9 mouse cellular contexts compared by ENCODE assay signal in genomic region chr2:141013443-141014165, GRCm38 (mm10).
A peak's percentile ranks its signal among the peaks of the same experiment; 100 is the strongest.
DNase-seq lines count a peak whose midpoint lies in the region; ATAC-seq and TF ChIP-seq lines count a peak whose summit lies in the region.
"Had no signal": no experiment of that assay in that cellular context is flagged by ENCODE, and none has a peak within 500 bp of the region (broad histone marks: within the 10 kb centered on the region; RNA-seq: fewer than 3 reads in every experiment).

No protein-coding gene starts in this region.

- DNase-seq in midbrain, embryonic 11.5 days (ENCODE audit: low spot score, missing footprints) = peak; percentile 84
- DNase-seq in midbrain, embryonic 10.5 days (ENCODE audit: low spot score) = no peak
- DNase-seq in cerebellum, adult 18-20 months = peak; percentile 16 to 18
- DNase-seq in liver, postnatal 0 days = peak; percentile 18
- DNase-seq in left cerebral cortex, postnatal 14 days (ENCODE audit: low spot score in 2 of 2) = no peak
- DNase-seq in right cerebral cortex, postnatal 14 days = no peak

- no peak overlapping the region for H3K4me3 ChIP-seq in midbrain, embryonic 11.5 days (ENCODE audit: low read depth, low read length)
- H3K4me3 ChIP-seq in midbrain, embryonic 10.5 days = no peak overlapping the region
- no peak overlapping the region for H3K4me3 ChIP-seq in heart, embryonic 12.5 days
- no peak overlapping the region for H3K4me3 ChIP-seq in liver, postnatal 0 days (ENCODE audit: low read depth, low read length)
- H3K4me3 ChIP-seq: hindbrain, embryonic 15.5 days had no signal

- H3K27me3 ChIP-seq in midbrain, embryonic 11.5 days (ENCODE audit: control insufficient read depth, insufficient read depth, low read length) = no peaks in the 10 kb centered on the region
- no peaks in the 10 kb centered on the region for H3K27me3 ChIP-seq in midbrain, embryonic 10.5 days (ENCODE audit: low read depth, poor library complexity, severe bottlenecking)
- no peaks in the 10 kb centered on the region for H3K27me3 ChIP-seq in heart, embryonic 12.5 days (replicated peaks)
- H3K27me3 ChIP-seq in liver, postnatal 0 days (ENCODE audit: insufficient read depth, low read length) = no peaks in the 10 kb centered on the region
- H3K27me3 ChIP-seq: hindbrain, embryonic 15.5 days had no signal

- intact Hi-C loops in left cerebral cortex, postnatal 14 days (cut with DNase I) = no loop called here

- no peaks in the 10 kb centered on the region for H3K36me3 ChIP-seq in midbrain, embryonic 11.5 days (ENCODE audit: control insufficient read depth, insufficient read depth, low read length)
- no peaks in the 10 kb centered on the region for H3K36me3 ChIP-seq in midbrain, embryonic 10.5 days
- H3K36me3 ChIP-seq in heart, embryonic 12.5 days = no peaks in the 10 kb centered on the region
- no peaks in the 10 kb centered on the region for H3K36me3 ChIP-seq in liver, postnatal 0 days (replicated peaks; ENCODE audit: insufficient read depth, low read length)
- H3K36me3 ChIP-seq: hindbrain, embryonic 15.5 days had no signal

- no peak overlapping the region for H3K27ac ChIP-seq in midbrain, embryonic 11.5 days (ENCODE audit: low read depth, low read length)
- H3K27ac ChIP-seq in midbrain, embryonic 10.5 days (replicated peaks) = no peak overlapping the region
- peak overlapping the region; percentile 9; the same call in 1 of the 2 replicates for H3K27ac ChIP-seq in heart, embryonic 12.5 days (ENCODE audit: poor library complexity, severe bottlenecking)
- H3K27ac ChIP-seq in liver, postnatal 0 days (ENCODE audit: low read depth) = no peak overlapping the region
- H3K27ac ChIP-seq: hindbrain, embryonic 15.5 days had no signal

- TF ChIP-seq CTCF in liver, postnatal 0 days (IDR thresholded peaks at IDR 0.05; ENCODE audit: low read depth) = no peak

- no peak for TF ChIP-seq EP300 in liver, postnatal 0 days (IDR thresholded peaks at IDR 0.05; ENCODE audit: low read depth)

- peaks cover 2% of the 10 kb centered on the region; the same call in 1 of the 2 replicates for H3K4me1 ChIP-seq in midbrain, embryonic 11.5 days (ENCODE audit: control insufficient read depth, insufficient read depth, low read length)
- peaks cover 9% of the 10 kb centered on the region for H3K4me1 ChIP-seq in midbrain, embryonic 10.5 days
- H3K4me1 ChIP-seq in heart, embryonic 12.5 days (replicated peaks) = peaks cover 13% of the 10 kb centered on the region
- H3K4me1 ChIP-seq in liver, postnatal 0 days (ENCODE audit: insufficient read depth) = no peaks in the 10 kb centered on the region
- H3K4me1 ChIP-seq: hindbrain, embryonic 15.5 days had no signal

- 61% methylated on average over 8 of the region's 8 CpGs for WGBS in midbrain, embryonic 11.5 days
- 70% methylated on average over 8 of the region's 8 CpGs for WGBS in midbrain, embryonic 10.5 days
- 37% methylated on average over 8 of the region's 8 CpGs for WGBS in heart, embryonic 12.5 days
- WGBS in liver, postnatal 0 days (ENCODE audit: insufficient replicate concordance) = 70% methylated on average over 8 of the region's 8 CpGs

- no peak overlapping the region for H3K4me2 ChIP-seq in midbrain, embryonic 11.5 days
- no peak overlapping the region for H3K4me2 ChIP-seq in heart, embryonic 12.5 days
- no peak overlapping the region for H3K4me2 ChIP-seq in liver, postnatal 0 days (ENCODE audit: low read depth, low read length)
- H3K4me2 ChIP-seq: hindbrain, embryonic 15.5 days had no signal

- H3K9me3 ChIP-seq in midbrain, embryonic 11.5 days (ENCODE audit: control insufficient read depth, low read length) = no peaks in the 10 kb centered on the region
- no peaks in the 10 kb centered on the region for H3K9me3 ChIP-seq in midbrain, embryonic 10.5 days (replicated peaks)
- H3K9me3 ChIP-seq in heart, embryonic 12.5 days (replicated peaks) = no peaks in the 10 kb centered on the region
- no peaks in the 10 kb centered on the region for H3K9me3 ChIP-seq in liver, postnatal 0 days (ENCODE audit: low read length)
- H3K9me3 ChIP-seq: hindbrain, embryonic 15.5 days had no signal

- no peak overlapping the region for H3K9ac ChIP-seq in midbrain, embryonic 11.5 days (ENCODE audit: low read length)
- no peak overlapping the region for H3K9ac ChIP-seq in heart, embryonic 12.5 days
- H3K9ac ChIP-seq in liver, postnatal 0 days (replicated peaks) = no peak overlapping the region
- H3K9ac ChIP-seq: hindbrain, embryonic 15.5 days had no signal

- ATAC-seq in midbrain, embryonic 11.5 days (ENCODE audit: low FRiP score) = peak; percentile 64
- ATAC-seq in heart, embryonic 12.5 days (ENCODE audit: insufficient number of reproducible peaks, low FRiP score) = peak; percentile 83
- ATAC-seq in liver, postnatal 0 days = peak; percentile 58
- ATAC-seq in erythroid progenitor cell, adult 5-6 weeks (replicated peaks; ENCODE audit: low FRiP score, poor library complexity, severe bottlenecking) = no peak

Comparison
In these comparisons a context has a peak if more than half of its experiments do, and no peak if none do; other contexts are left out.
1. DNase-seq: peak in midbrain, embryonic 11.5 days (single experiment), cerebellum, adult 18-20 months (2 of 2) and liver, postnatal 0 days (single experiment); none in midbrain, embryonic 10.5 days (single experiment), left cerebral cortex, postnatal 14 days (0 of 2) and right cerebral cortex, postnatal 14 days (single experiment).